Mouse (Mus musculus) heart, postnatal 36 days (tissue): ENCODE data around the gene Ano1. TPM values are rescaled to one million over a fixed set of nuclear protein-coding genes. Genes with fewer than 3 reads are reported as not detected.

ENCODE experiments used
- DNase-seq, 2 experiments: peaks; one replicate each; pipeline ENCODE4 v3.0.0; 2021 to 2022
- intact Hi-C: fragments of 180-260 bp; cut with DNase I; formaldehyde crosslinking; loops from one replicate; pipeline ENCODE4 v1.15.1; 2025
- total RNA-seq, 2 experiments: library from RNA; stranded (reverse); gene quantifications; 2 replicates each; pipeline ENCODE4 v1.2.3; 2021

Gene Ano1
- 10 to 100 TPM; 10.5 to 11.3 TPM for total RNA-seq

DNA sequence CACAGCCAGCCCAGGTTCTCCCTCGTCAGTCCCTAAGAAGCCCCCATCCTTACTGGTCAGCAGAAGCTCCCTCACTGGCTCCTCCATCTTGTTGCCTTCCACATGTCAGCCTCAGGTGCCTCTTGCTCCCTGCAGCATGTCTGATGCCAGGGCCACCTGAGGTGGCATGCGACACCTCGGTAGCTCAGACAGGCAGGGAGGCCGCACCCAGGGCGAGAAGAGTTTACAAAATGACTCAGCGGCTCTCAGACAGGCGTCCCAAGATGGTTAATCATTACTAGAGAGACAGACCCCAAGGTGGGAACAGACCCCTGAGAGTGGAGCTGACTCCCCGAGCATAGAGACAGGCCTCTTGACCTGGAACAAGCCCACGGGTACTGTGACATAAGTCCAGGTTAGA is at the start of gene Ano1:
Ano1 (minus strand) TSS at position 142 of the 400 bp plus-strand sequence.
- no peak for DNase-seq
- intact Hi-C loops, result no loop called here

- no peak for DNase-seq
- intact Hi-C loops, result loop anchor here (1.0 kb wide), 1 partner anchor 97 kb away; no protein-coding TSS in a partner anchor
These were observed 46.7 kb upstream of the Ano1 start for GRCm38 (mm10) chr7:144798471-144798870.

GRCm38 (mm10) chr7:144796986-144797735 is 45.4 kb upstream of the Ano1 start:
- DNase-seq, result no peak
- intact Hi-C loops, result no loop called here

GRCm38 (mm10) chr7:144795976-144796474 is 44.3 kb upstream of the Ano1 start:
- intact Hi-C loops, result no loop called here
- DNase-seq, result no peak

- intact Hi-C loops, result no loop called here
- no peak for DNase-seq
These were observed 41.5 kb upstream of the Ano1 start for GRCm38 (mm10) chr7:144793296-144793695.

GRCm38 (mm10) chr7:144791426-144791825 is 39.7 kb upstream of the Ano1 start:
- intact Hi-C loops, result no loop called here
- no peak for DNase-seq

DNA sequence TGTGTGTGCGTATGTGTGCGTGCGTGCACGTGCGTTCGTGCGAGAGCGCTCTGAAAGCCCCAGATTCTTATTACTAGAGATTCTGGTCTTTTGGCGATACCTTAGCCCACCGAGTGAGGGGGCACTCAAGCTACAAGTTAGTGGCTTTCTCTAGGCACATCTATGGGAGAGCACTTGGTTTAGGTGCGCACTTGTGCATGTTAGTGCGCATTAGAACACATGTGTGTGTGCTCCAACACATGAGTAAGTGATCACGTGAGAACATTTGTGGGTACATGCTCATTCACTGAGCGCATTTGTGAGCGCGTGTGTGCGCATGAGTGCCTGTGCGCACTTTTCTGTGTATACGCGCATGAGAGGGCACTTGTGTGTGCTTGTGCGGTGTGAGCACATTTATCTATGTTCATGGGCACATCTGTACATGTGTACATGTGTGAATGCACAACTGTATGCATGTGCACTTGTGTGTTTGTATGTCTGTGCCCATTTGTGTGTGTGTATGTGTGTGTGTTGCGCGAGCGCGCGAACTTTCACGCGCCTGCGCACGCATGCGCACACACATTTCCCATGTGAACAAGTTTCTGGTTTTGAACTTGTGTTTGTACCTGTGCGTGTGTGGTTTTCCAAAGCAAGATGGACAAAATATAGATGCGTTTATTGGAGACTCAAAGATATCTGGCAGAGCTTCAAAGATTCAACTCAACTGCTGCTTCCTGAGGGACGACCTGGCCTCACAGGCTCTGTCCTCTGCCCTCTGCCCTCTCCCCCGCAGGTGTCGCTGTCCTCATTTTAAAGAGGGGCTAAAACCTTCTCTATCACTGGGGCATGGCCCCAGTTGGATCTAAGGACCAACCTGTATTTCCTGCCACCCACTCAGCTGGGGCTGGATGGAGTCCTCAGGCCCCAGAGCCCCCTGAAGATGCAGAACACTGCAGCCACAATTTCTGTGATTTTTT is 38.1 kb upstream of the Ano1 start:
- intact Hi-C loops, result no loop called here

GRCm38 (mm10) chr7:144788631-144789030 is 36.9 kb upstream of the Ano1 start:
- DNase-seq, result no peak
- intact Hi-C loops, result no loop called here

More for the DNA sequence above, 38.1 kb upstream of the Ano1 start:
- no peak for DNase-seq

DNA sequence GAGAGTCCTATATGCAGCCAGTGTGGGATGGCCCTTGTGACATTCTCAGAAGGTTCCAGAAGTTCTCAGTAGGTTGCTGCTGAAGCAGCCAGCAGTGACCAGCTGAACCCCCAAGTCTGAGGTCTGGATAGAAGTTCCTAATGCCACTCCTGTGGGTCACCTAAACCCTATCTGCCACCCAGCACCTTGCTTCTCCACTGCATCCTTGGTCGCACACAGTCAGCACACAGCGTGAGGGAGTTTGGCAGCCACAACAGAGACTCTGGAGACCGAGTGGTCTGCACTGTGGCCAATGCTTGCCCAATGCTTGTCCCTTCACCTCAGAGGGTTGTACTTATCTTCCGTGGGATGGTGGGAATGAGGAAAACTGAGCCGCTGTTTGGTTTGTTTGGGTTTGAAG is 35.7 kb upstream of the Ano1 start:
- intact Hi-C loops, result no loop called here

GRCm38 (mm10) chr7:144786571-144786970 is 34.8 kb upstream of the Ano1 start:
- DNase-seq, result no peak
- intact Hi-C loops, result no loop called here

More for the DNA sequence above, 35.7 kb upstream of the Ano1 start:
- DNase-seq, result no peak

DNA sequence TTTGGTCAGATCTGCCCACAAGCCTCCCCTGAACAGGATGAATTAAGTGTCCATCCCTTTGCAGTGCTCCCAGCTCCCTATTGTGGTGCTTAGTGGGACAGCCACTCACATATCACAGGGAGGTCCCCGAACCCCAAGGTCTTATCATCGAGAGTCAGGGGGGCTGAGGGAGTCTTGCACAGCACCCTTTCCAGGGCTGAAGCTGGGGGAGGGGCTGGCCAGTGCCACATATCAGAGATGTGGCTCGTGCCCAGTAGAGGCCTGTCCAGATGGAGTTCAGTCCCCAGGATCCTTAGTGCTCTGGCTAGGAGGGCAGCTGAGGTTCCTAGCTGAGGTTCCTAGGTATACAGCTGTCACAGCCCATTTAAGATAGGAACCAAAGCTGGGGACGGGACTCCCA is 32.4 kb upstream of the Ano1 start:
- intact Hi-C loops, result loop anchor here (5.0 kb wide), 1 partner anchor 113 kb away; the partner anchor contains the start of gene Fgf15
- no peak for DNase-seq

- no peak for DNase-seq
- intact Hi-C loops, result loop anchor here (5.0 kb wide), 1 partner anchor 115 kb away; the partner anchor contains the start of gene Fgf15
These were observed 30.6 kb upstream of the Ano1 start for GRCm38 (mm10) chr7:144782402-144782801.

GRCm38 (mm10) chr7:144781337-144781736 is 29.6 kb upstream of the Ano1 start:
- DNase-seq, result no peak
- intact Hi-C loops, result loop anchor here (5.0 kb wide), 1 partner anchor 116 kb away; the partner anchor contains the start of gene Fgf15

DNA sequence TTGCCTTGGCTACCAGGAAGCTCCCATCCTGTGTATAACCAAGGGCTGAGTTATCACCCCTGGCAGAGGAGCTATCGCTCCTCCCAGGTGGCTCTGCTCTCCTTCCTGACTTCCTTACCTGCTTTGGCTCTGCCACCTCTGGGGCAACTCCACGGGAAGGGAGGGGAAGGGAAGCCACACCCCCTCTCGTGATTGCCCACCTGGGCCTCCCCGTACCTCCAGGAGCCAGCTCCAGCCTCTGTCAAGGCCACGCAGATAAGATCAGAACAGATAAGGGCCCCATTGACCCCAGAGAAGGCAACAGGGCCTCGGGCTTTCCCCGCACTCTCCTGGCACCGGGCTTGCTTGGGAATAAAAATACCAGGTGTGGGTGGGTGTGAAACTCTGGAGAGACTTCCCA is 28.4 kb upstream of the Ano1 start:
- DNase-seq, result no peak
- intact Hi-C loops, result loop anchor here (5.0 kb wide), 1 partner anchor 117 kb away; the partner anchor contains the start of gene Fgf15

DNA sequence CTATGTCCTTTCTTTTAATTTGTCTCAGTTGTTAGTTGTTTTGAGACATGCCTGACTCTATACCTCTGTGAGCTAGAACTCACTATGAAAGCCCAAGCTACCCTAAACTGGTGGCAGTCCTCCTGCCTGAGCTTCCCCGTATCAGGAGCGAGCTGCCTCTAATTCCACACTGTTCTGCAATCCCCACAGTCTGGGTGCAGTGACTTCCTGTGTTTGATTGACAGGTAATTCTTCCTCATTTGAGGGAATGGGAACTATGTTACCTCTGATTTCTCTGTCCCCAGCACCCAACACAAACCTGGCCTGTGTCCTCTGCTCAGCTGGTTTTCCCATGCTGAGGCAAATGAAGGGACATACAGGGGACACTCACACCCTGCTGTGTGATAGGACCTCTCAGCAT is 27.9 kb upstream of the Ano1 start:
- no peak for DNase-seq
- intact Hi-C loops, result loop anchor here (5.0 to 10.0 kb wide), 3 partner anchors 118 to 565 kb away; partner anchors contain the start of gene Fgf15

DNA sequence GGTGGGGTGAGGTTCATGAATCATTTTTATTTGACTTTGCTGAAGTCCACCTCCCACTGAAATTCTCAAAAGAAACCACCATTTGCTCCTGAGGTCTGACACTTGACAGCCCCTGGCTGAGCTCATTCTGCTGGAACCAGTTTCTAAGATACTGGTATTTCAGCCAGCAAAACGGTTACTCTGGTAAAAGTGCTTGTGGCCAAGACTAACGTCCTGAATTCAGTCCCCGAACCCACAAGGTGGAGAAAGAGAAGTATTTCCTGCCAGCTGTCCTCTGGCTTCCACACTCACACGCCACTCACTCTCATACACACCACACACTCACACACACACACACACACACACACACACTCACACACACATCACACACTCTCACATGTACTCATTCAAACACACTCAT is 26.0 kb upstream of the Ano1 start:
- DNase-seq, result no peak
- intact Hi-C loops, result loop anchor here (5.0 to 10.0 kb wide), 2 partner anchors 296 to 563 kb away; no protein-coding TSS in a partner anchor

GRCm38 (mm10) chr7:144775804-144776447 is 24.2 kb upstream of the Ano1 start:
- intact Hi-C loops, result loop anchor here (1.0 to 10.0 kb wide), 3 partner anchors 191 to 561 kb away; no protein-coding TSS in a partner anchor
- DNase-seq, result peak; percentile 82 to 86

DNA sequence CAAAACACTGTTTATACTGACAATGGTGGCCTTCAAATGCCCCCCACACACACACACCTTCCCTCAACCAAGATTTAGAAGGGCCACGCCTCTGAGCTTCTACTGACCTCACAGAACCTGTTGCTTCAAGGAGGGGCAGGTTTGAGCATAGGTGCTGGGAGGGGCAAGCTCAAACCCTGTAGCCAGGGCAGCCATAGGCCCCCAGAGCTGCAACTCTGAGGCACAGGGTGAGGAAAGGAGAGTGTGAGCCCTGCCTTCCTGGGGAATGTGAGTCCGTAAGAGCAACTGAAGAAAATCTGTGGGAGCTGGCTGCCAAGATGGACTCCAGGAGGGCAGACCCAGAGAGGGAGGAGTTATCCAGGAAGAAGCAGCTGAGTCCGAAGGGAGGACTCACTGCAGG is 23.4 kb upstream of the Ano1 start:
- no peak for DNase-seq
- intact Hi-C loops, result loop anchor here (5.0 to 10.0 kb wide), 2 partner anchors 293 to 560 kb away; no protein-coding TSS in a partner anchor

DNA sequence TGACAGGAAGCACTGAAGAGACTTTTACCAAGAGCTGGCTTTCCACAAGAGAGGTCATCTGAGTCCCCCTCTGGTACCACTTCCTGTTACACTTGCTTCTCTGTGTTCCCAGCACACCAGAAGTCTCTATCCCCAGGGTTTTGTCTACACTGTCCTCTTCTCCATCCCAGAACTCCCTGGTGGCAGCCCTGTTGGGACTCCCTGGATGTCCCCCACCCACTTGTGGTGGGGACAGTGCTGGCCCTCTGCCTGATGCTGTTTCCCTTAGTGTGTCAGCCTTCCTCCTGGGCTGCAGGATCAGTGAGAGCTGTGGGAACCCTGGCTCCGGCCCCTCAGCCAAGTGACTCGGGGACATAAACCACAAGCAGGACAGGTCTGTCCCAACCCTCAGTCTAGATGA is 22.5 kb upstream of the Ano1 start:
- intact Hi-C loops, result loop anchor here (10.0 kb wide), 1 partner anchor 559 kb away; no protein-coding TSS in a partner anchor
- no peak for DNase-seq

- DNase-seq, result no peak
- intact Hi-C loops, result loop anchor here (10.0 kb wide), 1 partner anchor 555 kb away; no protein-coding TSS in a partner anchor
These were observed 18.3 kb upstream of the Ano1 start for GRCm38 (mm10) chr7:144770116-144770515.
